Mouse (Mus musculus) CH12.LX (cell line): Measurements from ENCODE around the gene Bcl2l12. TPM values are rescaled to one million over a fixed set of nuclear protein-coding genes. Genes with fewer than 3 reads are reported as not detected.

ENCODE experiments used
- DNase-seq: peaks from one replicate; pipeline ENCODE4 v3.0.0-alpha.2; 2013; ENCODE audit errors: extremely low read depth
- H3K27ac ChIP-seq: 2 replicates; pipeline ENCODE4 v1.5.1; 2012; ENCODE audit warnings: low read depth, mild to moderate bottlenecking, control low read depth, moderate library complexity; ENCODE audit not compliant: insufficient read depth
- H3K27me3 ChIP-seq: replicated peaks from 2 replicates; pipeline ENCODE3; 2012; ENCODE audit warnings: inconsistent platforms
- H3K36me3 ChIP-seq, 2 experiments: replicated peaks in 1 of 2; 2 replicates each; pipeline versions ENCODE3 to v1.6.1; 2012; ENCODE audit warnings: inconsistent platforms in 1 of 2, low read length in 1 of 2, mild to moderate bottlenecking in 1 of 2, mixed read lengths in 1 of 2, moderate library complexity in 1 of 2; ENCODE audit not compliant: control insufficient read depth in 1 of 2, insufficient read depth in 1 of 2
- H3K4me1 ChIP-seq, 2 experiments: 2 replicates each; pipeline ENCODE4 v1.6.1; 2012; ENCODE audit warnings: inconsistent platforms in 1 of 2, moderate library complexity in 1 of 2; ENCODE audit not compliant: insufficient read depth in 2 of 2, control insufficient read depth in 1 of 2
- H3K4me2 ChIP-seq: 2 replicates; pipeline ENCODE4 v1.6.1; 2012; ENCODE audit warnings: low read depth, mild to moderate bottlenecking, control low read depth; ENCODE audit not compliant: poor library complexity, insufficient read depth, severe bottlenecking
- H3K4me3 ChIP-seq, 3 experiments: fragments of 150-350 bp in 1 of 3; sonication (generic) in 1 of 3; replicated peaks in 1 of 3; 2 replicates each; pipeline versions ENCODE3 to v1.5.1; 2011 to 2012; ENCODE audit warnings: low read depth in 2 of 3, low read length in 2 of 3, mild to moderate bottlenecking in 2 of 3, moderate library complexity in 2 of 3, control low read depth in 1 of 3, improper control_type of control experiment in 1 of 3, inconsistent platforms in 1 of 3, mixed read lengths in 1 of 3; ENCODE audit not compliant: poor library complexity in 1 of 3
- H3K79me2 ChIP-seq: replicated peaks from 2 replicates; pipeline ENCODE4 v1.6.1; 2012; ENCODE audit warnings: mild to moderate bottlenecking, moderate library complexity; ENCODE audit not compliant: control insufficient read depth, poor library complexity, insufficient read depth, severe bottlenecking; ENCODE audit errors: extremely low read depth
- H3K9ac ChIP-seq: 2 replicates; pipeline ENCODE4 v1.6.1; 2012; ENCODE audit warnings: low read depth, mild to moderate bottlenecking, control low read depth, moderate library complexity; ENCODE audit not compliant: insufficient read depth
- H3K9me3 ChIP-seq: replicated peaks from 2 replicates; pipeline ENCODE3; 2012; ENCODE audit warnings: low read length, inconsistent platforms, mixed read lengths
- CHD1 ChIP-seq: IDR thresholded peaks from 2 replicates; pipeline ENCODE4 v1.6.1; 2012; ENCODE audit warnings: low read depth, low read length, improper control_type of control experiment, inconsistent platforms
- CHD2 ChIP-seq: IDR thresholded peaks from 2 replicates; pipeline ENCODE4 v1.6.1; 2011; ENCODE audit warnings: low read length, improper control_type of control experiment
- E2F4 ChIP-seq: IDR thresholded peaks from 2 replicates; pipeline ENCODE4 v1.6.1; 2011; ENCODE audit warnings: low read depth, low read length, improper control_type of control experiment; ENCODE audit not compliant: insufficient replicate concordance
- EP300 ChIP-seq: IDR thresholded peaks from 2 replicates; pipeline ENCODE4 v1.6.1; 2011; ENCODE audit warnings: low read length, improper control_type of control experiment
- ETS1 ChIP-seq: conservative IDR thresholded peaks from 2 replicates; pipeline ENCODE4 v1.6.1; 2012; ENCODE audit warnings: low read depth, mild to moderate bottlenecking, inconsistent platforms, low read length, improper control_type of control experiment, moderate library complexity
- HCFC1 ChIP-seq: IDR thresholded peaks from 2 replicates; pipeline ENCODE4 v1.6.1; 2012; ENCODE audit warnings: low read depth, mild to moderate bottlenecking, inconsistent platforms, low read length, improper control_type of control experiment
- IRF4 ChIP-seq: IDR thresholded peaks from 2 replicates; pipeline ENCODE4 v1.6.1; 2014; ENCODE audit warnings: low read depth, mild to moderate bottlenecking, inconsistent platforms, low read length, improper control_type of control experiment
- JUND ChIP-seq: conservative IDR thresholded peaks from 2 replicates; pipeline ENCODE4 v1.6.1; 2011; ENCODE audit warnings: low read depth, low read length, improper control_type of control experiment
- MAX ChIP-seq: IDR thresholded peaks from 2 replicates; pipeline ENCODE4 v1.6.1; 2011; ENCODE audit warnings: low read length, improper control_type of control experiment
- MAZ ChIP-seq: IDR thresholded peaks from 2 replicates; pipeline ENCODE4 v1.6.1; 2012; ENCODE audit warnings: low read depth, mild to moderate bottlenecking, inconsistent platforms, low read length, improper control_type of control experiment, moderate library complexity
- MEF2A ChIP-seq: IDR thresholded peaks from 2 replicates; pipeline ENCODE4 v1.6.1; 2014; ENCODE audit warnings: low read depth, mild to moderate bottlenecking, inconsistent platforms, low read length, improper control_type of control experiment, borderline replicate concordance
- MXI1 ChIP-seq: IDR thresholded peaks from 2 replicates; pipeline ENCODE4 v1.6.1; 2011; ENCODE audit warnings: mild to moderate bottlenecking, low read depth, low read length, improper control_type of control experiment
- MYC ChIP-seq: IDR thresholded peaks from 2 replicates; pipeline ENCODE4 v1.6.1; 2011; ENCODE audit warnings: low read depth, mild to moderate bottlenecking, improper control_type of control experiment, low read length
- PAX5 ChIP-seq: IDR thresholded peaks from 2 replicates; pipeline ENCODE4 v1.6.1; 2012; ENCODE audit warnings: low read length, inconsistent platforms, mixed read lengths
- POLR2A ChIP-seq: IDR thresholded peaks from 2 replicates; pipeline ENCODE4 v1.6.1; 2011; ENCODE audit warnings: low read depth, mild to moderate bottlenecking, improper control_type of control experiment, low read length
- RAD21 ChIP-seq: IDR thresholded peaks from 2 replicates; pipeline ENCODE4 v1.6.1; 2011; ENCODE audit warnings: low read depth, mild to moderate bottlenecking, low read length, improper control_type of control experiment, moderate library complexity
- RCOR1 ChIP-seq: conservative IDR thresholded peaks from 2 replicates; pipeline ENCODE4 v1.6.1; 2012; ENCODE audit warnings: low read depth, mild to moderate bottlenecking, inconsistent platforms, low read length, improper control_type of control experiment
- SIN3A ChIP-seq: IDR thresholded peaks from 2 replicates; pipeline ENCODE4 v1.6.1; 2012; ENCODE audit warnings: low read length, improper control_type of control experiment, inconsistent platforms
- TBP ChIP-seq: conservative IDR thresholded peaks from 2 replicates; pipeline ENCODE4 v1.6.1; 2011; ENCODE audit warnings: low read depth, low read length, improper control_type of control experiment
- USF2 ChIP-seq: conservative IDR thresholded peaks from 2 replicates; pipeline ENCODE4 v1.6.1; 2011; ENCODE audit warnings: low read depth, low read length, improper control_type of control experiment
- ZC3H11A ChIP-seq: IDR thresholded peaks from 2 replicates; pipeline ENCODE4 v1.6.1; 2012; ENCODE audit warnings: low read depth, mild to moderate bottlenecking, inconsistent platforms, low read length, improper control_type of control experiment
- ZNF384 ChIP-seq: IDR thresholded peaks from 2 replicates; pipeline ENCODE4 v1.6.1; 2012; ENCODE audit warnings: low read depth, low read length, improper control_type of control experiment, inconsistent platforms
- dilution Hi-C: fragments of 300-500 bp; cut with MboI; formaldehyde crosslinking; loops from 2 replicates; pipeline ENCODE4 v1.14.3; 2020; ENCODE audit warnings: low sequenced_read_pairs; ENCODE audit not compliant: extremely low pct_unique_long_range_greater_than_20kb, extremely low pct_ligation_motif_present
- in situ Hi-C: fragments of 300-500 bp; cut with MboI; formaldehyde crosslinking; loops from 3 replicates; pipeline ENCODE4 v1.14.3; 2019; ENCODE audit warnings: low sequenced_read_pairs, low pct_ligation_motif_present, low pct_unique_long_range_greater_than_20kb, mixed read lengths
- polyA plus RNA-seq: library from polyadenylated mRNA; unstranded; fragments of >175 nt; gene quantifications from 2 replicates; pipeline ENCODE4 v1.2.1, GENCODE M21; 2012; ENCODE audit warnings: low read depth; ENCODE audit not compliant: insufficient read length
- total RNA-seq, 2 experiments: library from RNA; depleted of rRNA; stranded (reverse); fragments of 300-350 nt in 1 of 2; fragments of >200 nt in 1 of 2; gene quantifications; 2 replicates each; pipeline ENCODE4 v1.2.3; 2012 to 2014

Gene Bcl2l12
- total and polyA plus RNA-seq, 3 experiments: 9.2 to 12.6 (median 11.8) TPM

DNA sequence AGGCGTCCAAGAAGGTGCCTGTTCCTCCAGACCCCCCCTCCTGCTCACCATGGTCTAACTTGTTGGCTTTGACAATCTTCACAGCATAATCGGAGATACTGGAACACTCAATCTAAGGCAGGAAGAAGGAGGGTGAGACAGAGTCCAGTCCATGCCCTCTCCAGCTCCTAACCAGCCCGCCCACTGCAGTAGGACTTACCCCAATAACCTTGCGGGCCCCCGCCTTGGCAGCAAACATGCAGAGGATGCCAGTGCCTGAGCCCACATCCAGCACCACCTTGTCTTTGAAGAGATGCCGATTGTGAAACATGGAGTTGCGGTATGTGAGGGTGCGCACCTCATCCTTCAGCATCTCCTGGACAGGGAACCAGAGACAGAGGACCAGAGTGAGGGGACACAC lies 17.0 kb downstream of the Bcl2l12 start:
- no peak for DNase-seq
- peaks cover 7 to 22% of the 10 kb centered on the region in 2 experiments for H3K4me1 ChIP-seq
- no peaks in the 10 kb centered on the region for H3K27me3 ChIP-seq
- H3K79me2 ChIP-seq: peaks cover 39% of the 10 kb centered on the region
- peaks cover 56 to 81% of the 10 kb centered on the region in 2 experiments for H3K36me3 ChIP-seq
- dilution Hi-C loops: no loop called here
- in situ Hi-C loops: no loop called here
- no peak overlapping the region for H3K4me2 ChIP-seq
- H3K4me3 ChIP-seq: no peak overlapping the region
- no peak overlapping the region for H3K9ac ChIP-seq
- H3K27ac ChIP-seq: no peak overlapping the region
- TF ChIP-seq HCFC1 (no peak), CHD1 (no peak), MAX (no peak), MAZ (no peak), MYC (no peak)
- no peaks in the 10 kb centered on the region for H3K9me3 ChIP-seq

DNA sequence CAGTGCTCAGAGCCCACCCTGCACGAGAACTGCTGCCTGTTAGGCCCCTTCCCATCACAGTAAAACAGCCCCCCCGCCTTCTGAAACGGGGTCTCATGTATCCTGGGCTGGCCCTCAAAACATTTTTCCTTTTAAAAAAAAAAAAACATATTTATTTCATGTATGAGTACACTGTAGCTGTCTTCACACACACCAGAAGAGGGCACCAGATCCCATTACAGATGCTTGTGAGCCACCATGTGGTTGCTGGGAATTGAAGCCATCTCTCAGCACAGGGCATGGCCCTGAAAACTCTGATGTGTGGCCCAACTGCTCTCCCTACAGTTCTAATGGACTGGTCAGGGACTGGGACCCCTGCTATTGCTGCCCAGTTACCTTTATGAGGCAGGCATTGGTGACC lies 20.2 kb downstream of the Bcl2l12 start:
- dilution Hi-C loops (no loop called here), in situ Hi-C loops (no loop called here)
- peaks cover 0 to 12% of the 10 kb centered on the region in 2 experiments; a peak in 2 of 4 replicates for H3K4me1 ChIP-seq
- H3K27ac ChIP-seq: no peak overlapping the region
- H3K36me3 ChIP-seq: peaks cover 57 to 82% of the 10 kb centered on the region in 2 experiments
- H3K9ac ChIP-seq: no peak overlapping the region
- H3K9me3 ChIP-seq: no peaks in the 10 kb centered on the region
- TF ChIP-seq EP300 (no peak), ZC3H11A (no peak), ETS1 (no peak), POLR2A (no peak), CHD1 (no peak), E2F4 (no peak), CHD2 (no peak), MAX (no peak), ZNF384 (no peak)
- TF ChIP-seq, all 38 proteins: peak for 0
- H3K4me3 ChIP-seq: no peak overlapping the region
- no peaks in the 10 kb centered on the region for H3K27me3 ChIP-seq
- DNase-seq: no peak
- no peak overlapping the region for H3K4me2 ChIP-seq
- H3K79me2 ChIP-seq: peaks cover 11% of the 10 kb centered on the region

DNA sequence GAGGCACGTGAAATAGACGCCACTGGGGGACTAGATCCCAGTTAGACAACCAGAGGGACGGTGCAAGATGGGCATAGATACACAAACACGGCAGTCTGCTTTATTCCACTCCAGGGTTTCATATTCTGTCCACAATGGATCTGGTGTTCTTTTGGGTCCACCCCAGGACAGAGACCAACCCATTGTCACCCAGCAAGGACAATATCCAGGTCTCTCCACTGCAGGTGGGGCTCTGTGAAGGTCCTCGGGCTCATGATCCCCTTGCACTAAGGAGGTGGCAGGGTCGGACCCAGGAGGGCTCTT lies 23.4 kb downstream of the Bcl2l12 start:
- TF ChIP-seq SIN3A (no peak), JUND (no peak), HCFC1 (no peak), MEF2A (no peak), ZC3H11A (no peak), MXI1 (no peak), USF2 (no peak), MYC (no peak), RCOR1 (no peak), CHD2 (no peak), RAD21 (no peak), PAX5 (no peak), IRF4 (no peak), EP300 (no peak), TBP (no peak)
- Histone ChIP-seq H3K27me3 (no peaks in the 10 kb centered on the region), H3K9ac (no peak overlapping the region), H3K4me3 (no peak overlapping the region), H3K79me2 (no peaks in the 10 kb centered on the region), H3K9me3 (no peaks in the 10 kb centered on the region), H3K4me1 (peaks cover 7 to 25% of the 10 kb centered on the region in 2 experiments; a peak in 3 of 4 replicates), H3K36me3 (peaks cover 36 to 60% of the 10 kb centered on the region in 2 experiments), H3K27ac (no peak overlapping the region), H3K4me2 (no peak overlapping the region)
- dilution Hi-C loops: no loop called here
- DNase-seq: no peak
- in situ Hi-C loops: no loop called here
